Mouse (Mus musculus) heart, postnatal 0 days (tissue): Measurements from ENCODE around the gene Ifih1. TPM values are rescaled to one million over a fixed set of nuclear protein-coding genes. Genes with fewer than 3 reads are reported as not detected.

Experiments
- ATAC-seq: fragments of 200-750 bp; cut with Nextera tagmentation; 2 replicates; pipeline ENCODE4 v1.8.0; 2017; ENCODE audit warnings: low read depth, moderate number of reproducible peaks, moderate library complexity; ENCODE audit not compliant: insufficient read depth
- DNase-seq: peaks from one replicate; pipeline ENCODE4 v3.0.0-alpha.2; 2016; ENCODE audit warnings: low spot score
- H3K27ac ChIP-seq: fragments of 300-500 bp; sonication (generic); 2 replicates; pipeline ENCODE4 v1.5.1; 2014; ENCODE audit warnings: low read depth, mild to moderate bottlenecking
- H3K27me3 ChIP-seq: fragments of 300-500 bp; sonication (generic); 2 replicates; pipeline ENCODE4 v1.6.1; 2014; ENCODE audit warnings: low read length, mixed read lengths; ENCODE audit not compliant: control insufficient read depth, insufficient read depth
- H3K36me3 ChIP-seq: fragments of 300-500 bp; sonication (generic); replicated peaks from 2 replicates; pipeline ENCODE4 v1.6.1; 2014; ENCODE audit warnings: low read length, mixed read lengths; ENCODE audit not compliant: control insufficient read depth, insufficient read depth
- H3K4me1 ChIP-seq: fragments of 300-500 bp; sonication (generic); 2 replicates; pipeline ENCODE4 v1.6.1; 2014; ENCODE audit warnings: antibody characterized with exemption; ENCODE audit not compliant: control insufficient read depth, insufficient read depth
- H3K4me2 ChIP-seq: fragments of 300-500 bp; sonication (generic); 2 replicates; pipeline ENCODE4 v1.6.1; 2014; ENCODE audit warnings: low read depth, mild to moderate bottlenecking, low read length, moderate library complexity
- H3K4me3 ChIP-seq: fragments of 300-500 bp; sonication (generic); 2 replicates; pipeline ENCODE4 v1.5.1; 2014; ENCODE audit warnings: low read depth, low read length
- H3K9ac ChIP-seq: fragments of 300-500 bp; sonication (generic); replicated peaks from 2 replicates; pipeline ENCODE4 v1.6.1; 2014; ENCODE audit warnings: low read depth, low read length, mixed read lengths
- H3K9me3 ChIP-seq: fragments of 300-500 bp; sonication (generic); replicated peaks from 2 replicates; pipeline ENCODE4 v1.6.1; 2016; ENCODE audit warnings: low read length; ENCODE audit not compliant: control insufficient read depth
- CTCF ChIP-seq: IDR thresholded peaks from 2 replicates; pipeline ENCODE4 v1.5.1; 2016; ENCODE audit warnings: antibody characterized with exemption, control low read depth, low read depth
- EP300 ChIP-seq: IDR thresholded peaks from 2 replicates; pipeline ENCODE4 v1.6.1; 2016; ENCODE audit warnings: antibody characterized with exemption, low read depth
- WGBS: fragments of 180-500 bp; shearing (Covaris S2); extraction: QIAGEN DNeasy Blood & Tissue Kit; methylation state at CpG from one replicate; pipeline ENCODE4 v1.1.7; 2014; 5-methylcytosine and 5-hydroxymethylcytosine counted together
- polyA plus RNA-seq: library from polyadenylated mRNA; unstranded; fragments of >200 nt; fragmentation: Nextera tagmentation; extraction: Ambion mirVana; gene quantifications from 2 replicates; pipeline ENCODE4 v1.2.1, GENCODE M21; 2015
- total RNA-seq: library from RNA; depleted of rRNA; stranded (reverse); fragments of >200 nt; gene quantifications from 2 replicates; pipeline ENCODE4 v1.2.3, GENCODE M21; 2014; ENCODE audit warnings: low replicate concordance

The Ifih1 gene
- total and polyA plus RNA-seq, 2 experiments from 2014 or later, result 2.1 to 3.2 TPM

DNA sequence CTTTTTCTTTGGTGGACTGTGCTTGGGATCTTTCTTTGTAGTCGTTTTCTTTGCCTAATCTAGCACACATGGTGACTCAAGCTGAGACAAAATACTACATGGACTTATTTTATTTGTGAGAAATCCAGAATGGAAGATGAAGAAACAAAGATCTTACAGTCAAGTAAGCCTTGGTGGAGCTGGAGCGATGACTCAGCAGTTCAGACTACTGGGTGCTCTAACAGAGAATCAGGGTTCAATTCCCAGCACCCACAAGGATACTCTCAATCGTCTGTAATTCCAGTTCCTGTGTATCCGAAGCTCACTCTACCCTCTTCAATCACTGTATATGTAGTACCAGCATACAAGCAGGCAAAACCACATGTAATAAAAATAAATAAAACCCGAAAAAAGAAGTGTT, 24.2 kb upstream of the Ifih1 start:
- Histone ChIP-seq H3K36me3 (no peaks in the 10 kb centered on the region), H3K4me3 (no peak overlapping the region), H3K9ac (no peak overlapping the region), H3K4me1 (no peaks in the 10 kb centered on the region), H3K9me3 (no peaks in the 10 kb centered on the region), H3K27ac (no peak overlapping the region), H3K4me2 (no peak overlapping the region), H3K27me3 (no peaks in the 10 kb centered on the region)
- no peak for ATAC-seq
- DNase-seq, result no peak
- 78% methylated on average over 5 of the region's 5 CpGs for WGBS
- TF ChIP-seq EP300 (no peak), CTCF (no peak)

DNA sequence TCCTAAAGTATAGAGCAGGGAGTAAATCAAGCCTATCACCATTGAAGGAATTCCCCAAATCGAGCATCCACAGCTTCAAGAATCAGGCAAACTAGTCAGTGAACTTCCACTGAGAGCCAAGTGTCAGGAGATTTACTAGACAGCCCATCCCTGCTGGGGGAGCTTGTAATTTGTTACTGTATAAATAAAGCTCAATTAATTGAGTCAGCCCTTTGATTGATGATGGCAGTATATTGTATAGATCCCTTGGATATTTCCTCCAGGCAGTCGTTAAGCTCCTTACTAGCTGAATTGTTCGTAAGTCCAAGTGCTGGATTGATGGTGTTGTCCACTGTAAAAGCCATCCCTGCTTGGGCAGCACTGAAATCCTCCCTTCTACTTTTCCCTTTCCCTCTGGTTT, 23.8 kb upstream of the Ifih1 start:
- Histone ChIP-seq H3K27me3 (no peaks in the 10 kb centered on the region), H3K36me3 (no peaks in the 10 kb centered on the region), H3K4me3 (no peak overlapping the region), H3K27ac (no peak overlapping the region), H3K9ac (no peak overlapping the region), H3K4me2 (no peak overlapping the region), H3K4me1 (no peaks in the 10 kb centered on the region), H3K9me3 (no peaks in the 10 kb centered on the region)
- no peak for TF ChIP-seq EP300
- WGBS, result 86% methylated on average over 3 of the region's 3 CpGs
- no peak for ATAC-seq
- no peak for DNase-seq

DNA sequence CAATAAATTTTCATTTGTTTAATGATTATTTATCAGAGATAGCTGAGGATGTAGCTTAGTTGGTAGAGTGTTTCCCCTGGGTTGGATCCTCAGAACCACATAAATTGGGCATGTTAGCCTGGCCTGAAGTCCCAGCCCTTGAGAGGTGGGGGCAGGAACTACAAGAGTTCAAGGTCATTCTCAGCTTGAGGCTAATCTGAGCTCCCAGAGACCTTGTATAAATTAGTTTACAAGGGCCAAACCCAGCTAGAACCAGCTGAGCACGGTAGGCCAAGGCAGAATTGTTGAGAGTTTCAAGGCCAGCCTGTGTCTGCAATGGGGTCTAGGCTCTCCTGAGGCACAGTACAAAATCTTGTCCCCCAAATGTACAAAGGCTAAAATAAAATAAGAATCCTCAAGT, 19.5 kb upstream of the Ifih1 start:
- Histone ChIP-seq H3K4me2 (peak overlapping the region; percentile 73; the same call in 1 of the 2 replicates), H3K4me1 (no peaks in the 10 kb centered on the region), H3K9ac (no peak overlapping the region), H3K9me3 (no peaks in the 10 kb centered on the region), H3K36me3 (no peaks in the 10 kb centered on the region), H3K27me3 (no peaks in the 10 kb centered on the region), H3K4me3 (no peak overlapping the region), H3K27ac (peak overlapping the region; percentile 48; the same call in 1 of the 2 replicates)
- WGBS, result 31% methylated on average over 1 of the region's 1 CpGs
- ATAC-seq (no peak), DNase-seq (no peak)
- TF ChIP-seq CTCF, result no peak
- TF ChIP-seq EP300, result no peak

DNA sequence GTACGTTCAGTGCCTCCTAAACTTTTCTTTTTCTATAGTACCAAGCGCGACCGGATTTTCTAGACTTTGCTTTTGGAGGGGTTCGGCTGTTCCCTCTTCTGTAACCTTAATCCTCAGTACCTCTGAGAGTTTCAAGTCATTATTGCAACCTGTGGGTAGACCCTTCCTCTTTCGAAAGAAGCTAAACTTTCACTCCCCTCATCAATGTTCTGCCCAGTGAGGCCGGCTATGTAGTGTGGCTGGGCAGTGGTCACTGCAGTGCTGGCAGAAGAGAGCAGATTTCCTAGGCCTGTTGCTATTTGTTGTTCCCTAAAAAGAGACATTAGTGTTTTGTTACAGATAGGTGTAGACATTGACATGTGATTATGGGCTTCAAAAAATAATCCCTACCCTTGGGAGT, 18.8 kb upstream of the Ifih1 start:
- Histone ChIP-seq H3K4me1 (no peaks in the 10 kb centered on the region), H3K27ac (peak overlapping the region; percentile 77), H3K4me3 (peak overlapping the region; percentile 73), H3K4me2 (peak overlapping the region; percentile 73), H3K9me3 (no peaks in the 10 kb centered on the region), H3K36me3 (no peaks in the 10 kb centered on the region), H3K27me3 (no peaks in the 10 kb centered on the region), H3K9ac (peak overlapping the region; percentile 62)
- ATAC-seq (no peak), DNase-seq (no peak)
- TF ChIP-seq CTCF (no peak), EP300 (no peak)
- WGBS, result 47% methylated on average over 7 of the region's 7 CpGs

DNA sequence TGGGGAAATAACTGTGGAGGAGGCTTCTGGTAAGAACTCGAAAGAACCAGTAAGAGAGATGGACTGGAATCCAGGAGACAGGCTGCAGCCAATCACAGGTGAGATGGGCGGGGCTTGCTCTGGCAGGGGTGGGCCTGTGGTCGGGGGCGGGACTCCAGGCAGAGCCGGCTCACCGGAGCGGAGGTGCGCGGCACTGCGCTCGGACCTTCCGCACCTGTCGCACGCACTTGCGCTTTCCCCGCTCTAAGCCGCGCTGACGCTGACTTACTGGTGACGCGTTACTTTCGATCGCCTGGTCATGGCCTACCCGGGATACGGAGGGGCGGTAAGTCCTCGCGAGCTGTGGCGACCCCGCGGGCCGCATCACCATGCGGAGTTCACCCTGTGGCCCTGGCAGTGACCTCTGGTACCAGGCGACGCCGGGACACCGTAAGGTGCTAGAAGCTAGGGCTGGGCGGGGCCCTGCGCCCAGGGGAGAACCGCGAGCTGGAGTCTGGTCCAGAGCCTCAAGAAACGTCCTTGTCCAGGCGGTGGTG, 18.1 kb upstream of the Ifih1 start, which contains the start of gene Gca:
Gca (plus strand) TSS at position 151 of the 536 bp plus-strand sequence.
- WGBS, result under 1% methylated on average over 43 of the region's 43 CpGs

DNA sequence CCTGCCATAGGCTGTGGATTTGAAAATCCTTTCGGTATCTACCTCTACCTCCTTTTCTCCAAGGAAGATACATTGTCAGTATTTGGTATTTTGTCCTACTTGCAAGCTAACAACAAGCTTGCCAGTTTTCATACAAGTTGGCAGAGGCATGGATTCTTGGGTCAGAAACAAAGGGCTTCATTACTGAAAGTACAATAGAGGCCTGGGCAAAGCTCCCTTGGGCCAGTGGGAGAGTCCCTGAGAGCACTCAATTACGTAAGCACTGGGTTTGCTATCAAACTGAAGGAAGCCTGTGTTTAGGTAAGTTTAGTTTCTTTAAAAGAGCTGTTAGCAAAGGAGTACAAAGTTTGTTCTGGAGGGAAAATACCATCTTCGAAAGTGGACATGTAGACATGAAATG, 16.5 kb upstream of the Ifih1 start:
- TF ChIP-seq EP300 (no peak), CTCF (no peak)
- 86% methylated on average over 3 of the region's 3 CpGs for WGBS
- no peaks in the 10 kb centered on the region for H3K27me3 ChIP-seq

More for the DNA sequence above, 18.1 kb upstream of the Ifih1 start, which contains the start of gene Gca:
- Histone ChIP-seq H3K27me3 (no peaks in the 10 kb centered on the region), H3K9me3 (no peaks in the 10 kb centered on the region), H3K27ac (peak within 1 kb of the TSS; percentile 77), H3K4me2 (peak within 1 kb of the TSS; percentile 73), H3K9ac (peak within 1 kb of the TSS; percentile 62), H3K4me3 (peak within 1 kb of the TSS; percentile 73), H3K4me1 (no peaks in the 10 kb centered on the region), H3K36me3 (no peaks in the 10 kb centered on the region)
- ATAC-seq, result peak; percentile 97
- TF ChIP-seq CTCF (no peak), EP300 (no peak)
- DNase-seq, result peak; percentile 88

More for the DNA sequence above, 16.5 kb upstream of the Ifih1 start:
- no peak overlapping the region for H3K27ac ChIP-seq
- no peak overlapping the region for H3K4me2 ChIP-seq
- ATAC-seq (no peak), DNase-seq (no peak)
- H3K4me1 ChIP-seq, result no peaks in the 10 kb centered on the region
- H3K4me3 ChIP-seq, result no peak overlapping the region
- H3K9ac ChIP-seq, result no peak overlapping the region
- no peaks in the 10 kb centered on the region for H3K36me3 ChIP-seq
- H3K9me3 ChIP-seq, result no peaks in the 10 kb centered on the region
